Mouse (Mus musculus): Measurements from ENCODE around the gene Slx4.
"Not testable (repeated sequence)": the region's sequence is repeated elsewhere in the genome, so short reads cannot be mapped to it uniquely, and the experiment has no call there.

Gene Slx4

GRCm38 (mm10) chr16:3988410-3988809, 15.2 kb downstream of the Slx4 start:
- DNase-seq, result no peak

GRCm38 (mm10) chr16:3983146-3983700, 20.3 kb downstream of the Slx4 start:
- DNase-seq, result no peak

GRCm38 (mm10) chr16:3982173-3982572, 21.4 kb downstream of the Slx4 start:
- DNase-seq, result no peak

DNA sequence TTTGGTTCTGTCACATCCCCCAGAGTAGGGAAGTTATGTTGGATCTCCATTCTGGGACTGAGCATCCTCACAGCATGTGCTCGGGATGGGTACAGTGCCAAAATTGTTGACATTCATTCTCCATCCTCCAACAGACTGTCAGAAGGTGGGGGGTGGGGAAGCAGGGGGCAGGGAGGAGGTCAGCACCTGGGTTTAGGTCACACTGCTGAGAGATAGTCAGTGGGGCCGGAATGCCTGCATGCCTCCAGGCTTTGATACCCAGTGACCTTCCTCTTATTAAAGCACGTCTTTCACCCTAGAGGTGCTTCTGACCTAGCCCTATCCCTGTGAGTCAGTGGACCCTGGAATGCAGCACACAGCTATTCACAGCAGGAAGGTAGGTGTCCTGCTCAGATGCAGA, 26.9 kb downstream of the Slx4 start:
- no peak for DNase-seq

- DNase-seq, result peak; percentile 12
Observed at GRCm38 (mm10) chr16:3976251-3976671, 27.3 kb downstream of the Slx4 start, which contains the start of gene Nlrc3. Gene Nlrc3 (minus strand): TSS chr16:3976632.

GRCm38 (mm10) chr16:3975658-3976057, 27.9 kb downstream of the Slx4 start:
- no peak for DNase-seq

GRCm38 (mm10) chr16:3974456-3974855, 29.1 kb downstream of the Slx4 start:
- DNase-seq, result not testable (repeated sequence)

- no peak for DNase-seq
Observed at GRCm38 (mm10) chr16:3965534-3965933, 38.0 kb downstream of the Slx4 start.

- DNase-seq, result no peak
Observed at GRCm38 (mm10) chr16:3964990-3965389, 38.6 kb downstream of the Slx4 start.

- peak; percentile 50 for DNase-seq
Observed at GRCm38 (mm10) chr16:3959261-3959660, 44.3 kb downstream of the Slx4 start.

DNA sequence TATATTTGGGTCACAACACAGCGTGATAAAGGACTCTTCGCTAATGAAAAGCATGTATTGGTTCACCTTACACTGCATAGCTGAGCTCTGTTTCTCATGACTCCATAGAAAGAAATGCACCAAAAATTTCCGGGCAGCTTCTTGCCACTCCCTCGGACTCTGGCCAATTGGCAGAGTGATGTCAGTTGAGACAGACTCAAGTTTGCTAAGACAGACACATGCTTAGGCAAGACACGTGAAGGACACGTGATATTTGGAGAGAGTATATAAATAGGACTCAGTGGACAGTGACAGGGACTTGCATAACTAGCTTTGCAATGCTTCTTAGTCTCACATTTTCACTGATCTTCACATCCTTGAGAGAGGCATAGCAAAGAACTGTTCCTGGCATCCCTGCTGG, 47.2 kb downstream of the Slx4 start:
- DNase-seq, result peak; percentile 66

DNA sequence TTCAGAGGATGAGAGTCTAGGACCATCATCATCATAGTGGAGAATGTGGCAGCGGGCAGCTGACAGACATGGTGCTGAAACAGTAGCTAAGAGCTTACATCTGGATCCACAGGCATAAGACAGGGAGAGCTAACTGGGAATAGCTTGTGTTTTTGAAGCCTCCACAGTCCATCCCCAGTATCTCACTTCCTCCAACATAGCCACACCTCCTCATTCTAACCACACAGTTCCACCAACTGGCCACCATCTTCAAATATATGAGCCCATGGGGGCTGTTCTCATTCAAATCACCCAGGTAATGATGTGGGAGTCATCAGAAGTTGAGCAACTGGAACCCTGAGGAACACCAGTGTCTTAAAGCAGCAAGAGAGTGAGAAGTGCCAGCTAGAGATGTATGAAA, 52.4 kb downstream of the Slx4 start:
- DNase-seq, result no peak

GRCm38 (mm10) chr16:3934701-3935100, 68.9 kb downstream of the Slx4 start:
- DNase-seq, result no peak

DNA sequence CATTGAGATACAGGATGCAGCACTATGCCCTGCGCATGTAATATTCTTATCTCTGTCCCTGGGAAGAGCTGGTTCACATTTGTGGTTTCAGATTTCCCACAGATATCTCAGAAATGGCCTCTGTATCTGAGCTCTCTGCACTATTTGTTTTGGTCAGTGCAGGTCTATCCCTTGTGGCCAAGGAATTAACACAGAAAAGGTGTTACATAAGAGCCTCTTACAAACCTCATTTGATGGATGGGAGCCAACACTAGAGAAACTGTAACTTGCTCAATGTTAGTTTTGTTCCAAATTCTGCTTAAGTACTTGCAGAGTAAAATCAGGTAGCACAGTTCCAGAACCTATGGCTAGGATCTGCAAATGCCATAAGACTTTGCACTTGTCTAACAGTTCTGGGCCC, 69.5 kb downstream of the Slx4 start:
- DNase-seq, result peak; percentile 30

DNA sequence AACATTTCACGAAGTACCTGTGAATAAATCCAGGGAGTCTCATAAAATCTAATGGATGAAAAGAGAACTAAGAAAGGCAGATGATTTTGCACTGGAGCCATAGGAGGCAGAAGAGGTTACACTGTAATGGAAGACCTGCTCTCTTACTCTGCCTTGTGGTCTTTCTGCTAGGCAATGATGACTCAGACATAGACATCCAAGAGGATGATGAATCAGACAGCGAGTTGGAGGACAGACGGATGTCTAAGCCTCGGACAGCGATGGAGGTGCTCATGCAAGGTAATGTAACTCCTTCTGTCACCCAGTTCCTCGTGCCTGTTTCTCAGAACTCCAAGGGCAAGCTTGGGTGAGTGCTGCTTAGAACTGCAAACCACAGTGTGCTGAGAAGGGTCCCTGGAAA, 70.0 kb downstream of the Slx4 start:
- no peak for DNase-seq

- DNase-seq, result peak; percentile 28
Observed at GRCm38 (mm10) chr16:3929151-3929550, 74.4 kb downstream of the Slx4 start.
